Mouse (Mus musculus) neural tube, embryonic 12.5 days (tissue): ENCODE data around the gene Grhl3. TPM values are rescaled to one million over a fixed set of nuclear protein-coding genes. Genes with fewer than 3 reads are reported as not detected.

ENCODE experiments used
- ATAC-seq: fragments of 200-750 bp; cut with Nextera tagmentation; 2 replicates; pipeline ENCODE4 v1.8.0; 2017; ENCODE audit warnings: low read depth, mild to moderate bottlenecking, moderate TSS enrichment, moderate library complexity; ENCODE audit not compliant: low FRiP score
- H3K27ac ChIP-seq: fragments of 300-500 bp; sonication (generic); 2 replicates; pipeline ENCODE4 v1.5.1; 2016
- H3K27me3 ChIP-seq: fragments of 300-500 bp; sonication (generic); replicated peaks from 2 replicates; pipeline ENCODE4 v1.6.1; 2016; ENCODE audit warnings: mild to moderate bottlenecking
- H3K36me3 ChIP-seq: fragments of 300-500 bp; sonication (generic); 2 replicates; pipeline ENCODE4 v1.6.1; 2016; ENCODE audit warnings: mild to moderate bottlenecking
- H3K4me1 ChIP-seq: fragments of 300-500 bp; sonication (generic); 2 replicates; pipeline ENCODE4 v1.6.1; 2016
- H3K4me2 ChIP-seq: fragments of 300-500 bp; sonication (generic); replicated peaks from 2 replicates; pipeline ENCODE4 v1.6.1; 2016; ENCODE audit warnings: mild to moderate bottlenecking
- H3K4me3 ChIP-seq: fragments of 300-500 bp; sonication (generic); 2 replicates; pipeline ENCODE4 v1.5.1; 2016
- H3K9ac ChIP-seq: fragments of 300-500 bp; sonication (generic); 2 replicates; pipeline ENCODE4 v1.6.1; 2016; ENCODE audit warnings: mild to moderate bottlenecking
- H3K9me3 ChIP-seq: fragments of 300-500 bp; sonication (generic); 2 replicates; pipeline ENCODE4 v1.6.1; 2016; ENCODE audit warnings: mild to moderate bottlenecking
- WGBS: fragments of 180-500 bp; shearing (Covaris S2); methylation state at CpG from one replicate; pipeline ENCODE4 v1.1.7; 2016; 5-methylcytosine and 5-hydroxymethylcytosine counted together
- polyA plus RNA-seq: library from polyadenylated mRNA; unstranded; fragments of >200 nt; fragmentation: Nextera tagmentation; extraction: Ambion mirVana; gene quantifications from 2 replicates; pipeline ENCODE4 v1.2.1, GENCODE M21; 2016

The Grhl3 gene
- polyA plus RNA-seq, 1 experiment from 2014 or later, result 1.9 TPM

- Histone ChIP-seq H3K4me3 (peak overlapping the region; percentile 24), H3K36me3 (no peaks in the 10 kb centered on the region), H3K4me2 (peak overlapping the region; percentile 61), H3K9ac (no peak overlapping the region), H3K9me3 (no peaks in the 10 kb centered on the region), H3K27me3 (peaks cover 68% of the 10 kb centered on the region), H3K4me1 (peaks cover 44% of the 10 kb centered on the region), H3K27ac (no peak overlapping the region)
- WGBS, result 9% methylated on average over 32 of the region's 32 CpGs
- peak; percentile 54; the same call in 1 of the 2 replicates for ATAC-seq
Observed at GRCm38 (mm10) chr4:135570152-135571036, 3.0 kb downstream of the Grhl3 start.

GRCm38 (mm10) chr4:135569201-135569600, 4.2 kb downstream of the Grhl3 start:
- Histone ChIP-seq H3K9ac (no peak overlapping the region), H3K36me3 (no peaks in the 10 kb centered on the region), H3K27ac (no peak overlapping the region), H3K4me1 (peaks cover 46% of the 10 kb centered on the region), H3K4me3 (no peak overlapping the region), H3K9me3 (no peaks in the 10 kb centered on the region), H3K4me2 (peak overlapping the region; percentile 61; the same call in 1 of the 2 replicates), H3K27me3 (peaks cover 59% of the 10 kb centered on the region)
- no peak for ATAC-seq
- 3% methylated on average over 11 of the region's 11 CpGs for WGBS

- Histone ChIP-seq H3K9me3 (no peaks in the 10 kb centered on the region), H3K4me1 (peaks cover 37% of the 10 kb centered on the region), H3K4me2 (no peak overlapping the region), H3K27ac (no peak overlapping the region), H3K36me3 (no peaks in the 10 kb centered on the region), H3K27me3 (peaks cover 43% of the 10 kb centered on the region), H3K4me3 (no peak overlapping the region), H3K9ac (no peak overlapping the region)
- WGBS, result 44% methylated on average over 8 of the region's 8 CpGs
- no peak for ATAC-seq
Observed at GRCm38 (mm10) chr4:135567484-135567883, 5.9 kb downstream of the Grhl3 start.

- ATAC-seq, result no peak
- H3K9me3 ChIP-seq, result no peaks in the 10 kb centered on the region
- no peak overlapping the region for H3K4me3 ChIP-seq
- WGBS, result 44% methylated on average over 11 of the region's 11 CpGs
- H3K27me3 ChIP-seq, result peaks cover 39% of the 10 kb centered on the region
- H3K36me3 ChIP-seq, result no peaks in the 10 kb centered on the region
- H3K9ac ChIP-seq, result peak overlapping the region; percentile 8; the same call in 1 of the 2 replicates
- no peak overlapping the region for H3K4me2 ChIP-seq
- no peak overlapping the region for H3K27ac ChIP-seq
- H3K4me1 ChIP-seq, result peaks cover 37% of the 10 kb centered on the region
Observed at GRCm38 (mm10) chr4:135567042-135567441, 6.4 kb downstream of the Grhl3 start.

- no peaks in the 10 kb centered on the region for H3K9me3 ChIP-seq
- H3K9ac ChIP-seq, result no peak overlapping the region
- no peak for ATAC-seq
- peaks cover 31% of the 10 kb centered on the region for H3K4me1 ChIP-seq
- H3K4me3 ChIP-seq, result no peak overlapping the region
- no peaks in the 10 kb centered on the region for H3K36me3 ChIP-seq
- no peak overlapping the region for H3K4me2 ChIP-seq
- no peak overlapping the region for H3K27ac ChIP-seq
- 74% methylated on average over 9 of the region's 9 CpGs for WGBS
- H3K27me3 ChIP-seq, result peaks cover 22% of the 10 kb centered on the region
Observed at GRCm38 (mm10) chr4:135565400-135565799, 8.0 kb downstream of the Grhl3 start.

- WGBS, result 45% methylated on average over 2 of the region's 2 CpGs
- ATAC-seq, result no peak
- Histone ChIP-seq H3K9me3 (no peaks in the 10 kb centered on the region), H3K27ac (no peak overlapping the region), H3K4me3 (no peak overlapping the region), H3K4me2 (no peak overlapping the region), H3K9ac (no peak overlapping the region), H3K36me3 (no peaks in the 10 kb centered on the region), H3K27me3 (peaks cover 11% of the 10 kb centered on the region), H3K4me1 (peaks cover 18% of the 10 kb centered on the region)
Observed at GRCm38 (mm10) chr4:135563794-135564193, 9.6 kb downstream of the Grhl3 start.

- no peaks in the 10 kb centered on the region for H3K9me3 ChIP-seq
- H3K9ac ChIP-seq, result no peak overlapping the region
- 79% methylated on average over 6 of the region's 6 CpGs for WGBS
- H3K4me1 ChIP-seq, result peaks cover 48% of the 10 kb centered on the region
- ATAC-seq, result no peak
- H3K27me3 ChIP-seq, result peaks cover 8% of the 10 kb centered on the region; the same call in 1 of the 2 replicates
- H3K4me3 ChIP-seq, result no peak overlapping the region
- H3K4me2 ChIP-seq, result no peak overlapping the region
- no peaks in the 10 kb centered on the region for H3K36me3 ChIP-seq
- H3K27ac ChIP-seq, result no peak overlapping the region
Observed at GRCm38 (mm10) chr4:135549323-135549722, 24.1 kb downstream of the Grhl3 start.

- Histone ChIP-seq H3K9ac (no peak overlapping the region), H3K4me1 (peaks cover 50% of the 10 kb centered on the region), H3K9me3 (no peaks in the 10 kb centered on the region), H3K27ac (no peak overlapping the region), H3K27me3 (peaks cover 8% of the 10 kb centered on the region; the same call in 1 of the 2 replicates), H3K36me3 (no peaks in the 10 kb centered on the region), H3K4me2 (no peak overlapping the region), H3K4me3 (no peak overlapping the region)
- no peak for ATAC-seq
- WGBS, result 36% methylated on average over 9 of the region's 9 CpGs
Observed at GRCm38 (mm10) chr4:135548521-135549077, 24.8 kb downstream of the Grhl3 start.

GRCm38 (mm10) chr4:135548108-135548507, 25.3 kb downstream of the Grhl3 start:
- Histone ChIP-seq H3K9me3 (no peaks in the 10 kb centered on the region), H3K9ac (no peak overlapping the region), H3K27me3 (peaks cover 8% of the 10 kb centered on the region; the same call in 1 of the 2 replicates), H3K27ac (no peak overlapping the region), H3K36me3 (no peaks in the 10 kb centered on the region), H3K4me3 (no peak overlapping the region), H3K4me1 (peaks cover 45% of the 10 kb centered on the region), H3K4me2 (no peak overlapping the region)
- 5% methylated on average over 7 of the region's 7 CpGs for WGBS
- ATAC-seq, result no peak

- H3K36me3 ChIP-seq, result no peaks in the 10 kb centered on the region
- no peak overlapping the region for H3K27ac ChIP-seq
- 0 out of 2 replicates have a peak overlapping the region, but pooled peaks have one; percentile 17 for H3K9ac ChIP-seq
- no peak overlapping the region for H3K4me2 ChIP-seq
- no peak overlapping the region for H3K4me3 ChIP-seq
- H3K4me1 ChIP-seq, result peaks cover 40% of the 10 kb centered on the region
- WGBS, result 59% methylated on average over 14 of the region's 14 CpGs
- H3K27me3 ChIP-seq, result peaks cover 8% of the 10 kb centered on the region; the same call in 1 of the 2 replicates
- H3K9me3 ChIP-seq, result no peaks in the 10 kb centered on the region
- no peak for ATAC-seq
Observed at GRCm38 (mm10) chr4:135547551-135547950, 25.9 kb downstream of the Grhl3 start.

GRCm38 (mm10) chr4:135546793-135547192, 26.6 kb downstream of the Grhl3 start:
- H3K36me3 ChIP-seq, result no peaks in the 10 kb centered on the region
- ATAC-seq, result no peak
- peaks cover 8% of the 10 kb centered on the region; the same call in 1 of the 2 replicates for H3K27me3 ChIP-seq
- H3K9me3 ChIP-seq, result no peaks in the 10 kb centered on the region
- no peak overlapping the region for H3K9ac ChIP-seq
- WGBS, result 92% methylated on average over 4 of the region's 4 CpGs
- no peak overlapping the region for H3K4me3 ChIP-seq
- H3K4me1 ChIP-seq, result peaks cover 35% of the 10 kb centered on the region
- no peak overlapping the region for H3K4me2 ChIP-seq
- no peak overlapping the region for H3K27ac ChIP-seq

- no peak overlapping the region for H3K4me2 ChIP-seq
- peaks cover 32% of the 10 kb centered on the region for H3K4me1 ChIP-seq
- H3K9ac ChIP-seq, result no peak overlapping the region
- no peaks in the 10 kb centered on the region for H3K36me3 ChIP-seq
- H3K27me3 ChIP-seq, result peaks cover 8% of the 10 kb centered on the region; the same call in 1 of the 2 replicates
- ATAC-seq, result no peak
- no peaks in the 10 kb centered on the region for H3K9me3 ChIP-seq
- no peak overlapping the region for H3K4me3 ChIP-seq
- no peak overlapping the region for H3K27ac ChIP-seq
- 89% methylated on average over 7 of the region's 7 CpGs for WGBS
Observed at GRCm38 (mm10) chr4:135546008-135546407, 27.4 kb downstream of the Grhl3 start.
